Mouse (Mus musculus) heart, embryonic 12.5 days (tissue): Measurements from ENCODE around the gene Anks1b. TPM values are rescaled to one million over a fixed set of nuclear protein-coding genes. Genes with fewer than 3 reads are reported as not detected.
A peak's percentile ranks its signal among the peaks of the same experiment; 100 is the strongest.

Source experiments
- ATAC-seq: fragments of 200-750 bp; cut with Nextera tagmentation; 2 replicates; pipeline ENCODE4 v1.8.0; 2017; ENCODE audit warnings: moderate TSS enrichment, moderate library complexity; ENCODE audit not compliant: insufficient number of reproducible peaks, low FRiP score
- H3K27ac ChIP-seq: fragments of 300-500 bp; sonication (generic); 2 replicates; pipeline ENCODE4 v1.5.1; 2016; ENCODE audit warnings: mild to moderate bottlenecking, moderate library complexity; ENCODE audit not compliant: poor library complexity, severe bottlenecking
- H3K27me3 ChIP-seq: fragments of 300-500 bp; sonication (generic); replicated peaks from 2 replicates; pipeline ENCODE4 v1.6.1; 2016; ENCODE audit warnings: mild to moderate bottlenecking, moderate library complexity
- H3K36me3 ChIP-seq: fragments of 300-500 bp; sonication (generic); 2 replicates; pipeline ENCODE4 v1.6.1; 2016; ENCODE audit warnings: mild to moderate bottlenecking, moderate library complexity
- H3K4me1 ChIP-seq: fragments of 300-500 bp; sonication (generic); replicated peaks from 2 replicates; pipeline ENCODE4 v1.6.1; 2016; ENCODE audit warnings: mild to moderate bottlenecking
- H3K4me2 ChIP-seq: fragments of 300-500 bp; sonication (generic); 2 replicates; pipeline ENCODE4 v1.6.1; 2016; ENCODE audit warnings: mild to moderate bottlenecking, moderate library complexity
- H3K4me3 ChIP-seq: fragments of 300-500 bp; sonication (generic); 2 replicates; pipeline ENCODE4 v1.5.1; 2016; ENCODE audit warnings: mild to moderate bottlenecking
- H3K9ac ChIP-seq: fragments of 300-500 bp; sonication (generic); 2 replicates; pipeline ENCODE4 v1.6.1; 2016; ENCODE audit warnings: mild to moderate bottlenecking, moderate library complexity
- H3K9me3 ChIP-seq: fragments of 300-500 bp; sonication (generic); replicated peaks from 2 replicates; pipeline ENCODE4 v1.6.1; 2016; ENCODE audit warnings: mild to moderate bottlenecking, moderate library complexity
- WGBS: fragments of 180-500 bp; shearing (Covaris S2); methylation state at CpG from one replicate; pipeline ENCODE4 v1.1.7; 2016; 5-methylcytosine and 5-hydroxymethylcytosine counted together
- polyA plus RNA-seq: library from polyadenylated mRNA; unstranded; fragments of >200 nt; fragmentation: Nextera tagmentation; extraction: Ambion mirVana; gene quantifications from 2 replicates; pipeline ENCODE4 v1.2.1, GENCODE M21; 2016

Gene Anks1b
- polyA plus RNA-seq, 1 experiment from 2014 or later = 0.40 TPM

DNA sequence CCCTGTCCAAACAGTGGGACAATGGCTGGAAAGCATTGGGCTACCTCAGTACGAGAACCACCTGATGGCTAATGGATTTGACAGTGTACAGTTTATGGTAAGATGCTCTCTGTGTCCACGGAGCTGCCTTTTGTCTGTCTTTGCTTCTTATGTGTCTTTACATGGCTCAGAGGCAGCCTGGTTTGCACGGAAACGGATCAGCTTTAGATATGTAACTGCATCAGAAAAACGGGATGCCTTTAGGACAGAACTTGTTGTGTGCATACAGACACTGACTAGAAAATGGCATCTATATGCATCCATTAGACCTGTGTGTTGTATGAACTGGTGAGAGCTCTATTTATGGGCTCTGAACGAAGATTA is 703.8 kb downstream of the Anks1b start:
- 65% methylated on average over 6 of the region's 6 CpGs for WGBS

DNA sequence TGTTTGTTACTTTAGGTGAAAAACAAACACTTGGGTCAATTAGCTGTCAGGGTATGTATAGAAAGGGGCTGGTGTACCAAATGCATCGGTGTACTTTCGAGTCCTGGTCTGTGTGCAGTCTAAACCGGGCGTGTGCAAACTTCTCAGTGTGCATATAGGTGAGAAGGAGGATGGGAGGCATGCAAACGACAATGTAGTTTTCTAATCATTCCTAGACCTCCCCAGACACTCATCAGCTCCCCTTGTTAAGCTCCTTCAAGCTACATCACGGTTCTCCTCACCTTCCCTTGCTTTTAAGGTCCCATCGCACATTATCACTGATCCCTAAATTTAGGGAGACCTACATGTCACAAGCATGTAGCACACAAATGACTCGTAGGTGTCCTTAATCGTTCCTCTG is 704.5 kb downstream of the Anks1b start:
- Histone ChIP-seq H3K36me3 (no peaks in the 10 kb centered on the region), H3K4me1 (peaks cover 8% of the 10 kb centered on the region; the same call in 1 of the 2 replicates), H3K27me3 (no peaks in the 10 kb centered on the region), H3K27ac (no peak overlapping the region), H3K4me3 (no peak overlapping the region), H3K9ac (no peak overlapping the region), H3K4me2 (no peak overlapping the region), H3K9me3 (0 out of 2 replicates have a peak, but pooled peaks cover 2% of the 10 kb centered on the region)
- 71% methylated on average over 9 of the region's 9 CpGs for WGBS
- ATAC-seq = no peak

More for the DNA sequence above, 703.8 kb downstream of the Anks1b start:
- 0 out of 2 replicates have a peak, but pooled peaks cover 2% of the 10 kb centered on the region for H3K9me3 ChIP-seq
- peak overlapping the region; percentile 24 for H3K4me3 ChIP-seq
- peak overlapping the region; percentile 63 for H3K4me2 ChIP-seq
- no peak overlapping the region for H3K27ac ChIP-seq
- peaks cover 8% of the 10 kb centered on the region; the same call in 1 of the 2 replicates for H3K4me1 ChIP-seq
- H3K36me3 ChIP-seq = no peaks in the 10 kb centered on the region
- H3K9ac ChIP-seq = no peak overlapping the region
- H3K27me3 ChIP-seq = no peaks in the 10 kb centered on the region
- ATAC-seq = no peak

DNA sequence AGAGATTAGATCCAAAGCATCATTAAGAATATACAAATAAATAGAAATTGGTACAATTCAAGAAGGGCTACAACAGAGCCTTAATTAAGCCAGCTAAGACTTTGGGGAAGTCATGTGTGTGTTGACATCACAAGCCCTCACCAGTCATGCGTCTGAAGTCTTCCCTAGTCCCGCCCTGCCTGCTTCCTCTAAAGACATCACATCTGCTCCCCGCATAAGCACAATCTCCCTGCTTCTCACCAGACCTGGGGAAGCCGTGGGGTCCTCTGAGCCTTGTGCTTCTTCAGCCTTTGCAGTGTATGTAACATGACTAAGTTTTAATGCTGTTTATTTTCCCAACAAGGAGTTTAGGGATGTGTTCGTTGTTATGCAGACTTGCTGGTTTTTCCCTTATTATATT is 706.7 kb downstream of the Anks1b start:
- Histone ChIP-seq H3K4me2 (no peak overlapping the region), H3K9me3 (no peaks in the 10 kb centered on the region), H3K9ac (no peak overlapping the region), H3K27me3 (no peaks in the 10 kb centered on the region), H3K27ac (no peak overlapping the region), H3K4me1 (peaks cover 8% of the 10 kb centered on the region; the same call in 1 of the 2 replicates), H3K4me3 (no peak overlapping the region), H3K36me3 (no peaks in the 10 kb centered on the region)
- no peak for ATAC-seq
- 70% methylated on average over 5 of the region's 5 CpGs for WGBS

DNA sequence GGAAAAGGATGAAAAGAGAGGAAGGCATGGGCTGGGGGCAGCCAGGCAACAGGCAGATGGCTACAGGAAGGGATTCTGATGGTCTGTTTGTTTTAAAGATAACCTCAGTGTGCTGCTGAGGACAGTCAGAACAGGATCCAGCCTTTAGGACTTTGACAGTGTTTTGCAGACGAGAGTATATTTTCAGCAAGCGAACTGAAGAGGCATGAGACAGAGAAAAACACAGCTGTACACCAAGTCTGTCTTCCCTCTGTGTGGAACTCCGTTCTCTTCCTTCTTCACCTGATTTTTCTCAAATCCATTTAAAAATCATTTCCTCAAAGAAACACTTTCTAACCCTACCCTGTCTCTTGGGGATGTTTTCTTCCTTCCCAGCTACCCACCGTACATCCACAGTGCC is 710.7 kb downstream of the Anks1b start:
- H3K9ac ChIP-seq = no peak overlapping the region
- no peaks in the 10 kb centered on the region for H3K4me1 ChIP-seq
- no peak for ATAC-seq
- no peaks in the 10 kb centered on the region for H3K9me3 ChIP-seq
- WGBS = 36% methylated on average over 4 of the region's 4 CpGs
- no peak overlapping the region for H3K27ac ChIP-seq
- H3K4me3 ChIP-seq = no peak overlapping the region
- H3K27me3 ChIP-seq = no peaks in the 10 kb centered on the region
- H3K4me2 ChIP-seq = no peak overlapping the region
- H3K36me3 ChIP-seq = no peaks in the 10 kb centered on the region

DNA sequence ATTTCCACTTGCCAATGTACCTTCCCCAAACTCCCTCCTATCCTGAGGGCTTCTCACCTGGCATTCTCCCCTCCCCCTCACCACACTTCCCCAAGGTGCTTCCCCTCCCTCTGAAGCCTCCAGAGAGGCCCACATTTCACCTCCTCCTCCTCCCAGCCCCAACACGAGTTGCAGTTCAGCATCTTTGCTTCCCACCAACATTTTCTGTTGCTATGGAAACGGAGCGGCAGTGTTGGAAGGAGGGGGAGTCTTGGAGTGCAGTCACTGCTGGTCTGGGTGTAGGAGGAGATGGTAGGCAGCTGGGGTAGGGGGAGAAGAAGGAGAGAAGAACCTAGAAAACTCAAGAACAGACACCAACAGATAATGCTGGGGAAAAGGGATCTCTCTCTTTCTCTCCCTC is 722.8 kb downstream of the Anks1b start:
- Histone ChIP-seq H3K36me3 (no peaks in the 10 kb centered on the region), H3K9ac (no peak overlapping the region), H3K9me3 (peaks cover 5% of the 10 kb centered on the region; the same call in 1 of the 2 replicates), H3K4me2 (no peak overlapping the region), H3K4me1 (no peaks in the 10 kb centered on the region), H3K27me3 (no peaks in the 10 kb centered on the region), H3K27ac (no peak overlapping the region), H3K4me3 (no peak overlapping the region)
- ATAC-seq = 0 out of 2 replicates have a peak, but pooled peaks have one; percentile 29
- 23% methylated on average over 3 of the region's 3 CpGs for WGBS

DNA sequence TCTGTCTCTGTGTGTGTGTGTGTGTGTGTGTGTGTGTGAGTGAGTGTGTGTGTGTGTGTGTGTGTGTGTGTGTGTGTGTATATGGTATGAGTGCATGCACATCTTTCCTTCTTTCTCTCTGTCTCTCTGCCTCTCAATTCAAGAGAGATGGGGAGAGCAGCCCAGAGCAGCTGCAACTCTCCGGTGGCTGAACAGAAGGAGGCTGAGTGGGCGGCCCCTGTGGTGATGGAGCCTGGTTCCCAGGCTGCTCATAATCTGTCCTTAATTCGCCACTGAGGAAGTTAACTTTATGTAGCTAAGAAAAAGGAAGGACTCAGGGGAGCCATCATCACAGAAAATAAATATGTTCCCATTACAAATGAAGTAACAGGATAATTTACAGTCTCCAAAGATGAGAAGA is 723.3 kb downstream of the Anks1b start:
- 18% methylated on average over 3 of the region's 3 CpGs for WGBS
- Histone ChIP-seq H3K9ac (no peak overlapping the region), H3K27ac (no peak overlapping the region), H3K4me3 (no peak overlapping the region), H3K36me3 (no peaks in the 10 kb centered on the region), H3K4me1 (no peaks in the 10 kb centered on the region), H3K4me2 (no peak overlapping the region), H3K9me3 (peaks cover 3% of the 10 kb centered on the region; the same call in 1 of the 2 replicates), H3K27me3 (no peaks in the 10 kb centered on the region)
- no peak for ATAC-seq

DNA sequence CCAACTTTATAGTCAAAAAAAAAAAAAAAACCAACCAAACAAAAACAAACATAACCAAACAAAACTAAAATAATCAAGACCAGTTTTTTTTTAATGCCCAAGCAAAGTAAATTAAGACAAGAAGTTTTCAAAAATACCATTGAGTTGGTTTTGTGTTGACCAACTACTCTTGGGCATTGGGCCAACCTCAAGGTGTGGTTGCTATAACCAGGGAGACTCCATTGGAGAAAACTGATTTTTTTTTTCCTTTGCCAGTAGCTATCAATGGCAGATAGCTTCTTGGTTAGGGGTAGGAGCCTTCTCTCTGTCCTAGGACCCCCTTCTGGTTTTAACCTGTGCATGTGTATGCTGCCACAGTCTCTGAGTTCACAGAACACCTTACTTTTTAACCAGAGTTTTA is 725.8 kb downstream of the Anks1b start:
- H3K4me3 ChIP-seq = no peak overlapping the region
- H3K4me2 ChIP-seq = no peak overlapping the region
- no peaks in the 10 kb centered on the region for H3K9me3 ChIP-seq
- ATAC-seq = no peak
- H3K9ac ChIP-seq = no peak overlapping the region
- no peaks in the 10 kb centered on the region for H3K27me3 ChIP-seq
- no peak overlapping the region for H3K27ac ChIP-seq
- H3K36me3 ChIP-seq = no peaks in the 10 kb centered on the region
- no peaks in the 10 kb centered on the region for H3K4me1 ChIP-seq

DNA sequence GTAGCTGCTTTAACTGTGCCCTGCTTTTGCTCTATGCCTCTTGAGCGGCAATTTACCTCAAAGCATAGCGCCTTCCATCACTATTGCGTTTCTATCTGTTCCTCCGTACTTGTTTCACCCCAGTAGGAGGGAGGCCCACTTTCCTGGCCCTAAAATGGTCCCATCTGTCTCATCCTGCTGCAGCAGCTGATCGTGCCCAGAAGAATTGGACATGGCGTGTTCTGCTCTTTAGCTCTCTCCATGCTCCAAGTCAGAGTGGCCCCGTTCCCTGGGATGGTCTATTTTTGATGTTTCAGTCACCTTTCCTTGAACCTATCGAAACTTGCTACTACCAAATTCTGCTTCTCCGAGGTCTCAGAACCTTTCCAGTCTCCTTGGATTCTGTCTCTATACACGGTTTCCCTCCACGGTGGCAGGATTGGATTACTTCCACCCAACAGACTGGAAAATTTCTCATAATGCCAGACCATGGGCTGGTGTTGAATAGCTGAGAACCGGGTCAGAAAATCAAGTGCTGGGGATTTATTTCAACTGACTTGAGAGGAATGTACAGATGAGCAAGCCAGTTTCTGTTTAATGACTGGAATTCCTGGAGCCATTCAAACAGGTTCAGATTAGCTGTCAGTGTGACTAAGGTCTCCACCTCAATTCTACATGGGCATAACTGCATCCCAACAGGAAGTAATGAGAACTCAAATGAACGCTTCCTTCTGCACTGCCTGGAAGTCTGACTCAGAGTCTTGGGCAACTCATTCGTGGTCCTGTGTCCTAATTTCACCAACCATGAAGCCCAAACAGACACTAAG is 726.6 kb downstream of the Anks1b start:
- H3K9ac ChIP-seq = no peak overlapping the region
- H3K4me1 ChIP-seq = no peaks in the 10 kb centered on the region
- ATAC-seq = no peak
- no peak overlapping the region for H3K4me3 ChIP-seq
- 84% methylated on average over 14 of the region's 14 CpGs for WGBS
- no peak overlapping the region for H3K27ac ChIP-seq
- no peaks in the 10 kb centered on the region for H3K36me3 ChIP-seq
- no peak overlapping the region for H3K4me2 ChIP-seq
- no peaks in the 10 kb centered on the region for H3K9me3 ChIP-seq
- H3K27me3 ChIP-seq = no peaks in the 10 kb centered on the region

DNA sequence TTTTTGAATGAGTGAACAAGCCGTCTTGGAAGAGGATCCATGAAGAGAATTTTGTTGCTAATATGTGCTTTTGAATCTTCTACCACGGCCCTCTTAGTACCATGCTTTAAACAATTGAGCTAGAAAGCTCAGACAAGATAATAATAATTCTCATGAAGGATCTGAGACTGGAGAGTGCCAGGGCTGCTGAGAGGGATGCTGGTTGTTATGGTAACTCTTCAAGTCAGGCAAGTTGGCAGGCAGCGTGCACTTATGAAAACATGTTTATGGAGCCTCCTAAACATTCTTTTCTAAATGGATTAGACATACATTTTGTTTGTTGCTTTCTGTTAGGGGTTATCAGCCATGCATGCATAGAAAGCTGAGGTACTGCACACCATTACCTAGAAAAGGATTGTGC is 734.3 kb downstream of the Anks1b start:
- H3K9ac ChIP-seq = no peak overlapping the region
- no peak overlapping the region for H3K4me3 ChIP-seq
- H3K27ac ChIP-seq = no peak overlapping the region
- no peak for ATAC-seq
- no peaks in the 10 kb centered on the region for H3K9me3 ChIP-seq
- no peaks in the 10 kb centered on the region for H3K36me3 ChIP-seq
- H3K4me2 ChIP-seq = no peak overlapping the region
- no peaks in the 10 kb centered on the region for H3K27me3 ChIP-seq
- WGBS = 64% methylated on average over 3 of the region's 3 CpGs
- H3K4me1 ChIP-seq = no peaks in the 10 kb centered on the region

DNA sequence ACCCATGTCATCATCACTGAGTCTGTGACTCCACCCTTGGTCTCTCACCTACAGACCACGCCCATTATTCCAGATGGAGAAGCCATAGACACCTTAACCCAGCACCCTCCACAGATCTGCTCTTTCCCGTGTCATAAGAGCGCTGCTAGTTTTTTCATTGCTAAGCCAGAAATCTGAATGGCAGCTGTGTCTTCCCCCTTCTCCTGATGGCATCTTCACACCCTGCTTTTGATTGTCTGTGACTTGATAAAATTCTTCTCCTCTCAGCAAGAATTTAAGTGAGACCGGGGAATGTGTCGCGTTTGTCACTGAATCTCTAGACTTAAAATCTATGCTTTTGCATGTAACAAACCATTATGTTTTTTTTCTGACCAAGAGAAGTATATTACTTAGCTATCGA is 736.1 kb downstream of the Anks1b start:
- H3K27ac ChIP-seq = no peak overlapping the region
- ATAC-seq = no peak
- H3K4me3 ChIP-seq = no peak overlapping the region
- 79% methylated on average over 7 of the region's 7 CpGs for WGBS
- no peaks in the 10 kb centered on the region for H3K9me3 ChIP-seq
- no peaks in the 10 kb centered on the region for H3K27me3 ChIP-seq
- no peaks in the 10 kb centered on the region for H3K36me3 ChIP-seq
- H3K9ac ChIP-seq = no peak overlapping the region
- no peak overlapping the region for H3K4me2 ChIP-seq
- no peaks in the 10 kb centered on the region for H3K4me1 ChIP-seq

DNA sequence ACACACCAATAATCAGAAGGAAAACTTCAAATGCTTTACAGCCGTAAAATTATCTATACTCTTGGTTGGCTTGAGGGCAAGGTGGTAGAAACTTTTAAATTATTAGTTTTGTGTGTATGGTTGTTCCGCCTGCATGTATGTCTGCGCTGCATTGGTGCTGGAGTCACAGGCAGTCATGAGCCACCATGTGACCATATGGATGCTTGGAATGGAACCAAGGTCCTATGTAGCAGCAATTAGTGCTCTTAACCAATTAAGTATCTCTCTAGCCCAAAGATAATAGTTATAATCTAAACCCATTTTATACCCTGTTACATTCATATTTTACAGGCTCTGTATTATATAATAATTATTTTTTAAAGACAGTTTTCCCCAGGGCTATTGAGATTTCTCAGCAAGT is 739.7 kb downstream of the Anks1b start:
- H3K4me1 ChIP-seq = no peaks in the 10 kb centered on the region
- H3K4me2 ChIP-seq = no peak overlapping the region
- no peaks in the 10 kb centered on the region for H3K9me3 ChIP-seq
- H3K27ac ChIP-seq = no peak overlapping the region
- 88% methylated on average over 3 of the region's 3 CpGs for WGBS
- H3K36me3 ChIP-seq = no peaks in the 10 kb centered on the region
- H3K9ac ChIP-seq = no peak overlapping the region
- no peak for ATAC-seq
- no peaks in the 10 kb centered on the region for H3K27me3 ChIP-seq
- no peak overlapping the region for H3K4me3 ChIP-seq

DNA sequence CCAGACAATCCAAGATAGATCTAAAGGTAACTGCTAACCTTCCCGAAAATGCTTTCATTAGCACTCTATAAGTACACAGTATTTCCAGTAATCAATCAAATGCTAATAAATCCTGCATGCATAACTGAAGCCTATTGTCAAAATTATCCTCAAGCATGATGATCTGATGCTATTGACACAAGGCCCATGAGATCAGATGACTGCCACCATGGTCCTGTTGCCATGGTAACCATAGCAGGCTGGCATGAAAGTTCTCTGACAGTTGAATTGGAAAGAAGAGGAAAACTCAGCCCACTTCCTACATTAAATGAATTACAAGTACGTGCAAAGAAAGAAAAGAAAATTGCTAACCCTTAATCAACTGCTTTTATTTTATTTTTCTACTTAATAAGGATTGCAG is 741.9 kb downstream of the Anks1b start:
- H3K4me2 ChIP-seq = no peak overlapping the region
- no peak for ATAC-seq
- WGBS = 71% methylated on average over 2 of the region's 2 CpGs
- no peak overlapping the region for H3K27ac ChIP-seq
- no peaks in the 10 kb centered on the region for H3K27me3 ChIP-seq
- no peaks in the 10 kb centered on the region for H3K4me1 ChIP-seq
- H3K9me3 ChIP-seq = no peaks in the 10 kb centered on the region
- no peak overlapping the region for H3K9ac ChIP-seq
- H3K36me3 ChIP-seq = no peaks in the 10 kb centered on the region
- H3K4me3 ChIP-seq = no peak overlapping the region
